Mouse (Mus musculus) erythroblast, embryonic 14.5 days (primary cell): ENCODE data around the gene Ankrd37.

ENCODE experiments used
- GATA1 ChIP-seq: IDR thresholded peaks from 2 replicates; pipeline ENCODE4 v1.6.1; 2012; ENCODE audit warnings: low read length, inconsistent platforms, mixed read lengths
- TAL1 ChIP-seq: IDR thresholded peaks from 3 replicates; pipeline ENCODE4 v1.6.1; 2012; ENCODE audit warnings: low read length, inconsistent platforms, mixed read lengths

- TF ChIP-seq TAL1, result no peak
- no peak for TF ChIP-seq GATA1
Observed at GRCm38 (mm10) chr8:45999784-46000705, 5.5 kb downstream of the Ankrd37 start.
